In the genomic region with DNA sequence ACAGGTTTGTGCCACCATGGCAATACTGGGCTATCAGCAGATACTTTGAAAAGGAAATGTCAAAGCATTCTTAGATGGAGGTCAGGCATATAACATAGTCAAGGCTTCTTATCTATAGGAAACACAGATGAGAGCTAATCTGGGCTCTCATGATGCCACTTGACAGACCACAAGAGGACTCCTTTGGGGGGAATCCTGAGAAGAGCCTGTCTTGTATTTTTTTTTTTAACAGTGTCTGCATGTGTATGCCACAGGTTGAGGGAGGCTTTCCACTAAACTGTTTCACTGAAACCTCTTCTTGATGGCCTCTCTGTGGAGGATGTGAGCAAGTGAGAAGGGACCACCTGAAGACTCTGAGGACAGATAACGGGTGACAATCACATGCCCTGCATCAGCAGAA, we compare ENCODE assay signal across 18 mouse cellular contexts. TPM values are rescaled to one million over a fixed set of nuclear protein-coding genes. Genes with fewer than 3 reads are reported as not detected.
DNase-seq lines count a peak whose midpoint lies in the region; ATAC-seq and TF ChIP-seq lines count a peak whose summit lies in the region.
"Had no signal": no experiment of that assay in that cellular context is flagged by ENCODE, and none has a peak within 500 bp of the region (broad histone marks: within the 10 kb centered on the region; RNA-seq: fewer than 3 reads in every experiment).

No protein-coding gene starts in this region.

- H3K9me3 ChIP-seq in heart, embryonic 13.5 days, result no peaks in the 10 kb centered on the region
- 0 out of 2 replicates have a peak, but pooled peaks cover 2% of the 10 kb centered on the region for H3K9me3 ChIP-seq in liver, embryonic 16.5 days (replicated peaks; ENCODE audit: control insufficient read depth, low read length)
- H3K9me3 ChIP-seq in intestine, postnatal 0 days (ENCODE audit: control insufficient read depth), result no peaks in the 10 kb centered on the region

- 60% methylated on average over 1 of the region's 1 CpGs for WGBS in heart, embryonic 13.5 days
- WGBS in liver, embryonic 16.5 days (ENCODE audit: insufficient replicate concordance), result 13% methylated on average over 1 of the region's 1 CpGs
- 70% methylated on average over 1 of the region's 1 CpGs for WGBS in intestine, postnatal 0 days

- no peak for ATAC-seq in heart, embryonic 13.5 days (ENCODE audit: extremely low read depth, insufficient number of reproducible peaks, low FRiP score, low TSS enrichment)
- 0 out of 2 replicates have a peak, but pooled peaks have one; percentile 27 for ATAC-seq in liver, embryonic 16.5 days (ENCODE audit: low read depth)
- no peak for ATAC-seq in intestine, postnatal 0 days
- ATAC-seq: midbrain, embryonic 16.5 days had no signal

- H3K36me3 ChIP-seq in heart, embryonic 13.5 days, result no peaks in the 10 kb centered on the region
- peaks cover 2% of the 10 kb centered on the region; the same call in 1 of the 2 replicates for H3K36me3 ChIP-seq in liver, embryonic 16.5 days (ENCODE audit: control insufficient read depth, insufficient read depth)
- no peaks in the 10 kb centered on the region for H3K36me3 ChIP-seq in intestine, postnatal 0 days (ENCODE audit: control insufficient read depth, insufficient read depth)

- no peak for TF ChIP-seq CTCF in intestine, postnatal 0 days (IDR thresholded peaks at IDR 0.05; ENCODE audit: low read depth)

- no peak overlapping the region for H3K4me2 ChIP-seq in heart, embryonic 13.5 days
- H3K4me2 ChIP-seq in liver, embryonic 16.5 days (ENCODE audit: low read depth, low read length), result no peak overlapping the region
- H3K4me2 ChIP-seq in intestine, postnatal 0 days (replicated peaks; ENCODE audit: low read depth), result no peak overlapping the region

- H3K4me1 ChIP-seq in heart, embryonic 13.5 days, result peaks cover 57% of the 10 kb centered on the region
- H3K4me1 ChIP-seq in liver, embryonic 16.5 days (ENCODE audit: control insufficient read depth, low read depth, low read length), result peaks cover 18% of the 10 kb centered on the region
- no peaks in the 10 kb centered on the region for H3K4me1 ChIP-seq in intestine, postnatal 0 days (replicated peaks; ENCODE audit: control insufficient read depth, insufficient read depth, low read length)

- H3K27ac ChIP-seq in heart, embryonic 13.5 days (replicated peaks), result peak overlapping the region; percentile 87
- no peak overlapping the region for H3K27ac ChIP-seq in liver, embryonic 16.5 days (ENCODE audit: low read length)
- H3K27ac ChIP-seq in intestine, postnatal 0 days (ENCODE audit: low read depth, low read length), result no peak overlapping the region
- H3K27ac ChIP-seq: layer of hippocampus, adult 2 months had no signal

- no peak overlapping the region for H3K4me3 ChIP-seq in heart, embryonic 13.5 days
- no peak overlapping the region for H3K4me3 ChIP-seq in liver, embryonic 16.5 days (ENCODE audit: low read depth, low read length)
- H3K4me3 ChIP-seq in intestine, postnatal 0 days (ENCODE audit: low read depth, low read length), result no peak overlapping the region
- H3K4me3 ChIP-seq: layer of hippocampus, adult 2 months had no signal

- H3K9ac ChIP-seq in heart, embryonic 13.5 days, result no peak overlapping the region
- H3K9ac ChIP-seq in liver, embryonic 16.5 days (ENCODE audit: low read depth, low read length), result no peak overlapping the region
- no peak overlapping the region for H3K9ac ChIP-seq in intestine, postnatal 0 days (ENCODE audit: low read depth, low read length)

- intact Hi-C loops in heart, postnatal 14 days (cut with DNase I), result loop anchor here (5.0 kb wide), 2 partner anchors 37 to 48 kb away; no protein-coding TSS in a partner anchor

- H3K27me3 ChIP-seq in heart, embryonic 13.5 days (replicated peaks), result no peaks in the 10 kb centered on the region
- H3K27me3 ChIP-seq in liver, embryonic 16.5 days (ENCODE audit: control insufficient read depth, insufficient read depth, low read depth, low read length), result no peaks in the 10 kb centered on the region
- H3K27me3 ChIP-seq in intestine, postnatal 0 days (replicated peaks; ENCODE audit: control insufficient read depth, insufficient read depth, low read length), result no peaks in the 10 kb centered on the region

- DNase-seq in heart, postnatal 14 days, result no peak
- DNase-seq in 416B (ENCODE audit: low read depth), result peak; percentile 93
- DNase-seq in c-Kit-positive CD71-positive TER-119-negative erythroid progenitor cells, embryonic 14.5 days (ENCODE audit: low read depth), result peak; percentile 63
- no peak for DNase-seq in lung, postnatal 4 days
- DNase-seq: adrenal gland, adult 2 months; B cell, adult 2 months; cerebellum, adult 9-11 months; embryo, embryonic 11 days; kidney, adult 8-10 months; kidney, postnatal 14 days; right cerebral cortex, postnatal 25 days; thymus, postnatal 36 days had no signal

RNA-seq across cellular contexts. Expression of a gene that starts 9.2 kb away (rescaled TPM):
- polyA plus RNA-seq in heart, embryonic 13.5 days (2015; fragmentation: Nextera tagmentation; extraction: Ambion mirVana), result 2.2 and 2.4 TPM in 2 replicates
- 1 to 10 TPM; 2.2 to 7.0 TPM for total RNA-seq in heart, postnatal 14 days (2021)
- polyA plus RNA-seq in liver, embryonic 16.5 days (2015; fragmentation: Nextera tagmentation; extraction: Ambion mirVana), result 16.1 and 17.5 TPM in 2 replicates
- 1.1 and 1.4 TPM in 2 replicates for polyA plus RNA-seq in intestine, postnatal 0 days (2015; fragmentation: Nextera tagmentation; extraction: Ambion mirVana)

RNA-seq across cellular contexts. Expression of a gene that starts 48.6 kb away (rescaled TPM):
- 7.3 and 7.6 TPM in 2 replicates for polyA plus RNA-seq in heart, embryonic 13.5 days (2015; fragmentation: Nextera tagmentation; extraction: Ambion mirVana)
- 1 to 10 TPM; 2.2 to 2.5 TPM for total RNA-seq in heart, postnatal 14 days (2021)
- polyA plus RNA-seq in liver, embryonic 16.5 days (2015; fragmentation: Nextera tagmentation; extraction: Ambion mirVana), result 0.96 and 1.2 TPM in 2 replicates
- polyA plus RNA-seq in intestine, postnatal 0 days (2015; fragmentation: Nextera tagmentation; extraction: Ambion mirVana), result 0.71 and 1.0 TPM in 2 replicates
- total RNA-seq: neutrophil, adult 5-6 weeks had no signal

Comparison
In these comparisons a context has a peak if more than half of its experiments do, and no peak if none do; other contexts are left out.
1. DNase-seq: peak in 416B (single experiment) and c-Kit-positive CD71-positive TER-119-negative erythroid progenitor cells, embryonic 14.5 days (single experiment); none in heart, postnatal 14 days (0 of 2) and lung, postnatal 4 days (0 of 2).